Mouse (Mus musculus): Measurements from ENCODE around the gene Nbr1.

DNA sequence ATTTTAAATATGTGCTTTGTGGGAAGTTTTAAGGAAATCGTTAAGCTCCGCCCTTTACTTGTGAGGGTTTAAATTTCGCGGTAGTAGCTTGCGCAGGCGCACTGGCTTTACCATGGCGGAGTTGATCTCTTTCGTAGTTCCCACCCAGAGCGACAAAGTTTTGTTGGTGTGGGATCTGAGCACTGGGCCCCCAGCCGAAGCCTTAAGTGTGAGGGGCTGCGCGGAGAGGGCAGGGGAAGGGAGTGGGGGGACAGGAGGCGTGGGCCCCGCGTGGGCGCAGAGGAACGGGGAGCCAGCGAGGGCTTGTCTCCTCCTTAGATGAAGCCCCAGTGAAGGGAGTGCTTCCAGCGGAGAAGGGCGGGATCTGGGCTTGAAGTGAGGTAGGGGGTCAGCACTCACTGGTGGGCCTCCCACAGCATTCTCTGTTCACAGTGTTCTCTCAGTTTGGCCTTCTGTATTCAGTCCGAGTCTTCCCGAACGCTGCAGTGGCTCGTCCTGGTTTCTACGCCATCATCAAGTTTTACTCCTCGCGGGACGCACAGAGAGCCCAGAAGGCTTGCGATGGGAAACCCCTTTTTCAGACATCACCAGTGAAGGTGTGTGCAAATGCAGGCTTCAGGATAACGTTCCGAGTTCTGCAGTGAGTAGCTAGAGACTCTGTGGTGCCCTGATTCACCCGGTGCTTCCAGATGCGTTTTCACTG, 76.1 kb downstream of the Nbr1 start:
- no peak for TF ChIP-seq TCF12 (IDR thresholded peaks at IDR 0.05; ENCODE audit: insufficient read depth, poor library complexity, severe bottlenecking)
- TF ChIP-seq CEBPB (IDR thresholded peaks at IDR 0.05; ENCODE audit: insufficient read depth, poor library complexity, severe bottlenecking), result no peak
- TF ChIP-seq REST (IDR thresholded peaks at IDR 0.05; ENCODE audit: insufficient read depth, insufficient read length), result no peak
- TF ChIP-seq E2F4 (IDR thresholded peaks at IDR 0.05; ENCODE audit: insufficient read depth), result peak; percentile 72
- TF ChIP-seq MAX (IDR thresholded peaks at IDR 0.05; ENCODE audit: low read depth), result no peak
- TF ChIP-seq POLR2A (IDR thresholded peaks at IDR 0.05; ENCODE audit: insufficient read length, low read depth), result peak; percentile 35
- no peak for TF ChIP-seq MYOG (IDR thresholded peaks at IDR 0.05; ENCODE audit: control insufficient read depth in 1 of 3, insufficient read depth in 1 of 3, insufficient read length in 2 of 3, low read depth in 2 of 3)
- TF ChIP-seq USF1 (IDR thresholded peaks at IDR 0.05; ENCODE audit: low read depth), result no peak
- TF ChIP-seq MYOD1 (IDR thresholded peaks at IDR 0.05; ENCODE audit: control insufficient read depth in 1 of 3, insufficient read length in 2 of 3, low read depth in 2 of 3), result no peak
- no peak for TF ChIP-seq TCF3 (IDR thresholded peaks at IDR 0.05; ENCODE audit: insufficient read length, low read depth)
